Mouse (Mus musculus): ENCODE results near the gene Ube2e1. TPM values are rescaled to one million over a fixed set of nuclear protein-coding genes. Genes with fewer than 3 reads are reported as not detected.

Ube2e1 gene
- polyA plus RNA-seq (2021; fragmentation: Nextera tagmentation) = 29.7 and 35.1 TPM in 2 replicates
- long read RNA-seq, experiment 1, transcript Ube2e1-201 (6 exons, 1,408 nt) = major isoform, 43 of 64 reads
- long read RNA-seq, experiment 1, partial matches to known transcripts = 8 of 64 reads
- long read RNA-seq, experiment 1, other reads (novel, unspliced or antisense) = 11 of 64 reads
- long read RNA-seq, experiment 2, transcript Ube2e1-201 (6 exons, 1,408 nt) = major isoform, 210 of 222 reads
- long read RNA-seq, experiment 2, partial matches to known transcripts = 9 of 222 reads
- long read RNA-seq, experiment 2, other reads (novel, unspliced or antisense) = 3 of 222 reads

DNA sequence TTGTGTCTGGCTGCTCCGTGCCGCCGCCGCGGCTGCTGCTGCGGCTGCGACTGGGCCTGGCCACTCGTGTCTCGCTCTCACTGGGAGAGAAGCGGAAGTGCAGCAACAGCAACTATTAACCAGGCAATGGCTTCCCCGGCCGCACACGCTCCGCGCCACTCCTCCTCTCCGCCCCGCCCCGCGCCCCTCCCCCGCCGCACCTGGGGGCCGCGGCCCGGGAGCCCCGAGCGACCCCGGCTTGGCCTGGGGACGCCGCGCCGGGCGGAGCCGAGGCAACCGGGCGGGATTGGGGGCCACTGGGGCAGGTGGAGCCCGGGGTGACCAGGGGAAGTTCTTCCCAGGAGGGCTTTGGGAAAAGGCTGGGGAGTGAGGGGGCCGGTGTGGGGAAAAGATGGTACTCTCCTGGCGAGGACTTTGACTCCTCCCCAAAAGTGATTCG, at the start of gene Ube2e1:
Gene Ube2e1 (minus strand): TSS at position 167 of the 439 bp plus-strand sequence.

GRCm38 (mm10) chr14:18270529-18271441, 60.9 kb downstream of the Ube2e1 start, which contains the start of the genes Nkiras1 and Rpl15:
Gene Nkiras1, plus strand, starts transcription at chr14:18271136.
Gene Rpl15, minus strand, starts transcription at chr14:18271391.

DNA sequence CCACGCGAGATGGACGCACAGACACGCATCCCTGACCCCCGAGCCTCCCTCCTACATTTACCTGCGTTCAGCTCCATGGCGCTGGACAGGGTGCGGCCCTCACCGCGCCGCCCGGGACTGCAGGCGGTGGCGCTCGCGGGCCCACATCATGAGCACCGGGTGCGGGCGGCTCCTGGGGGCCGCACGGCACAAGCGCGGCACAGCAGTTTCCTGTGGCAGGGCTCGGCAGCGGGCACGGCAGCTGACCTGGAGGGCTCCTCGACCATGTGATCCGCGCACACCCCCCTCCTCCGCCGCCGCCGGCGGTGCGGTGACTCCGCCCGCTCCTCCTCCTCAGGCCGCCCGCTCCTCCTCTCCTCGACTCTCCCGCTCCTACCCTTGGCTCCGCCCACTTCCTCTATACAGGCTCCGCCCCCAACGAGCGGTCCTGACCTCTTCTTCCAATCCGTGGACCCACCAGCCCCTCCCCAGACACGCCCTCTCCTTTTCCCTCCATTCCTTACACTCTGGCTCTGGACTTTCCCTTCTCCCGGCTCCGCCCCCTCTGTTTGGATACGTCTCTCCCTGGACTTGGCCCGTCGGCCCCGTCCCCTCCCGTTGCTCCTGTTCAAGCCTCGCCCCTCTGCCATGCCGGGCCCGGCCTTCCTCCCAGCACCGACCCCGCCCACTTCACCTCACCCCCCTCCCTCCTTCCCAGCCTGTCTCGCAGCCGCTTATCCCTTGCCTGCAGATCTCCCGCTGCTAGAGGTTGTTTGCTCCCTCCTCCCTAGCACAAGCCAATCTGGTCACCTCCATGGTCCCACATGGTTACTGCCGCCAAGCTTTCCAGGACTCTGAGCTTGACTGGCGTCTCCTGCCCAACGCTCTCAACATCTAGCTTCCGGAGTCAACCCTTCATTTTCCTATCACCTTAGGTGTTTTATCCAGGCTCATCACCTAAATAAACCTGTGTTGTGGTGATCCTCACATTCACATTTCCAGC, 92.6 kb downstream of the Ube2e1 start, which contains the start of gene Nr1d2:
Gene Nr1d2 (minus strand): TSS at position 378 of the 982 bp plus-strand sequence.

Other genes with a start within 250 kb of the Ube2e1 start
- 13.0 and 18.1 TPM in 2 replicates for gene Nr1d2, start 92.7 kb downstream of the Ube2e1 start, polyA plus RNA-seq (2021; fragmentation: Nextera tagmentation)
- gene Nkiras1, start 60.7 kb downstream of the Ube2e1 start, polyA plus RNA-seq (2021; fragmentation: Nextera tagmentation) = 119 and 131 TPM in 2 replicates
- gene Rpl15, start 60.5 kb downstream of the Ube2e1 start, polyA plus RNA-seq (2021; fragmentation: Nextera tagmentation) = 698 and 754 TPM in 2 replicates